Mouse (Mus musculus): ENCODE results near the gene Ddr1.

- no peak for TF ChIP-seq POLR2A (IDR thresholded peaks at IDR 0.05; ENCODE audit: insufficient read length, low read depth)
- no peak for TF ChIP-seq E2F4 (IDR thresholded peaks at IDR 0.05; ENCODE audit: insufficient read depth)
- no peak for TF ChIP-seq MAX (IDR thresholded peaks at IDR 0.05; ENCODE audit: low read depth)
Observed at GRCm38 (mm10) chr17:35749685-35750084, 45.3 kb upstream of the Ddr1 start.
